Mouse (Mus musculus) myocyte (in vitro differentiated cells): Measurements from ENCODE around the gene Oxct2b.

ENCODE experiments used
- POLR2A ChIP-seq: IDR thresholded peaks from one replicate; pipeline ENCODE4 v1.6.1; 2011; ENCODE audit warnings: low read depth, mild to moderate bottlenecking, control low read depth, moderate library complexity; ENCODE audit not compliant: insufficient read length
- POLR2AphosphoS2 ChIP-seq: IDR thresholded peaks from one replicate; pipeline ENCODE4 v1.6.1; 2011; ENCODE audit warnings: low read depth, control low read depth; ENCODE audit not compliant: insufficient read length
- REST ChIP-seq: IDR thresholded peaks from one replicate; pipeline ENCODE4 v1.6.1; 2011; ENCODE audit warnings: mild to moderate bottlenecking, control low read depth, moderate library complexity; ENCODE audit not compliant: insufficient read depth, insufficient read length
- TCF12 ChIP-seq: IDR thresholded peaks from one replicate; pipeline ENCODE4 v1.6.1; 2011; ENCODE audit warnings: mild to moderate bottlenecking, control low read depth; ENCODE audit not compliant: poor library complexity, insufficient read depth, severe bottlenecking
- USF1 ChIP-seq: IDR thresholded peaks from one replicate; pipeline ENCODE4 v1.6.1; 2011; ENCODE audit warnings: low read depth, mild to moderate bottlenecking, control low read depth, moderate library complexity

GRCm38 (mm10) chr4:123068646-123069045, 47.4 kb upstream of the Oxct2b start:
- TF ChIP-seq POLR2AphosphoS2, result no peak
- TF ChIP-seq TCF12, result no peak
- TF ChIP-seq POLR2A, result no peak
- TF ChIP-seq USF1, result no peak
- TF ChIP-seq REST, result no peak
